Mouse (Mus musculus): Measurements from ENCODE around the gene Arhgap5. TPM values are rescaled to one million over a fixed set of nuclear protein-coding genes. Genes with fewer than 3 reads are reported as not detected.
"Not testable (repeated sequence)": the region's sequence is repeated elsewhere in the genome, so short reads cannot be mapped to it uniquely, and the experiment has no call there.

Gene Arhgap5
- polyA plus RNA-seq, 1 experiment from 2014 or later, result 46.0 TPM

GRCm38 (mm10) chr12:52565654-52566053 lies 61.9 kb downstream of the Arhgap5 start:
- H3K27ac ChIP-seq (replicated peaks; ENCODE audit: low read depth, low read length), result no peak overlapping the region
- no peaks in the 10 kb centered on the region for H3K9me3 ChIP-seq (ENCODE audit: control insufficient read depth, low read length)
- H3K27me3 ChIP-seq (ENCODE audit: control insufficient read depth, insufficient read depth, low read length), result no peaks in the 10 kb centered on the region
- ATAC-seq (ENCODE audit: low FRiP score, low TSS enrichment) (no peak), DNase-seq (no peak)
- H3K9ac ChIP-seq (replicated peaks; ENCODE audit: low read length), result no peak overlapping the region
- H3K4me1 ChIP-seq (ENCODE audit: control insufficient read depth, insufficient read depth, low read length), result no peaks in the 10 kb centered on the region
- peaks cover 15% of the 10 kb centered on the region for H3K36me3 ChIP-seq (ENCODE audit: control insufficient read depth, insufficient read depth, low read length)
- H3K4me2 ChIP-seq (ENCODE audit: low read length), result no peak overlapping the region
- 98% methylated on average over 5 of the region's 5 CpGs for WGBS
- no peak overlapping the region for H3K4me3 ChIP-seq (replicated peaks; ENCODE audit: low read depth, low read length)

GRCm38 (mm10) chr12:52573371-52573770 lies 69.6 kb downstream of the Arhgap5 start:
- ATAC-seq (ENCODE audit: low FRiP score, low TSS enrichment) (no peak), DNase-seq (no peak)
- Histone ChIP-seq H3K4me1 (ENCODE audit: control insufficient read depth, insufficient read depth, low read length) (no peaks in the 10 kb centered on the region), H3K27me3 (ENCODE audit: control insufficient read depth, insufficient read depth, low read length) (no peaks in the 10 kb centered on the region), H3K4me2 (ENCODE audit: low read length) (no peak overlapping the region), H3K27ac (replicated peaks; ENCODE audit: low read depth, low read length) (no peak overlapping the region), H3K4me3 (replicated peaks; ENCODE audit: low read depth, low read length) (no peak overlapping the region), H3K36me3 (ENCODE audit: control insufficient read depth, insufficient read depth, low read length) (no peaks in the 10 kb centered on the region), H3K9me3 (ENCODE audit: control insufficient read depth, low read length) (peaks cover 5% of the 10 kb centered on the region; the same call in 1 of the 2 replicates), H3K9ac (replicated peaks; ENCODE audit: low read length) (no peak overlapping the region)
- 94% methylated on average over 2 of the region's 2 CpGs for whole genome bisulfite sequencing

- 91% methylated on average over 2 of the region's 2 CpGs for WGBS
- H3K4me1 ChIP-seq (ENCODE audit: control insufficient read depth, insufficient read depth, low read length); H3K9me3 ChIP-seq (ENCODE audit: control insufficient read depth, low read length); H3K27me3 ChIP-seq (ENCODE audit: control insufficient read depth, insufficient read depth, low read length); DNase-seq; H3K4me3 ChIP-seq (replicated peaks; ENCODE audit: low read depth, low read length); H3K9ac ChIP-seq (replicated peaks; ENCODE audit: low read length); H3K4me2 ChIP-seq (ENCODE audit: low read length); H3K27ac ChIP-seq (replicated peaks; ENCODE audit: low read depth, low read length); H3K36me3 ChIP-seq (ENCODE audit: control insufficient read depth, insufficient read depth, low read length); ATAC-seq (ENCODE audit: low FRiP score, low TSS enrichment): not testable (repeated sequence)
These were observed 82.7 kb downstream of the Arhgap5 start for GRCm38 (mm10) chr12:52586466-52586865.

GRCm38 (mm10) chr12:52587473-52588010 lies 83.8 kb downstream of the Arhgap5 start:
- 80% methylated on average over 2 of the region's 2 CpGs for WGBS
- ATAC-seq (ENCODE audit: low FRiP score, low TSS enrichment) (no peak), DNase-seq (peak; percentile 19)
- Histone ChIP-seq H3K27me3 (ENCODE audit: control insufficient read depth, insufficient read depth, low read length) (no peaks in the 10 kb centered on the region), H3K9ac (replicated peaks; ENCODE audit: low read length) (no peak overlapping the region), H3K36me3 (ENCODE audit: control insufficient read depth, insufficient read depth, low read length) (no peaks in the 10 kb centered on the region), H3K4me2 (ENCODE audit: low read length) (no peak overlapping the region), H3K27ac (replicated peaks; ENCODE audit: low read depth, low read length) (no peak overlapping the region), H3K4me1 (ENCODE audit: control insufficient read depth, insufficient read depth, low read length) (no peaks in the 10 kb centered on the region), H3K4me3 (replicated peaks; ENCODE audit: low read depth, low read length) (no peak overlapping the region), H3K9me3 (ENCODE audit: control insufficient read depth, low read length) (no peaks in the 10 kb centered on the region)

GRCm38 (mm10) chr12:52595389-52596185 lies 91.8 kb downstream of the Arhgap5 start:
- H3K4me3 ChIP-seq (replicated peaks; ENCODE audit: low read depth, low read length), result no peak overlapping the region
- H3K9ac ChIP-seq (replicated peaks; ENCODE audit: low read length), result no peak overlapping the region
- no peak overlapping the region for H3K27ac ChIP-seq (replicated peaks; ENCODE audit: low read depth, low read length)
- H3K27me3 ChIP-seq (ENCODE audit: control insufficient read depth, insufficient read depth, low read length), result no peaks in the 10 kb centered on the region
- no peaks in the 10 kb centered on the region for H3K36me3 ChIP-seq (ENCODE audit: control insufficient read depth, insufficient read depth, low read length)
- ATAC-seq (ENCODE audit: low FRiP score, low TSS enrichment), result no peak
- H3K4me2 ChIP-seq (ENCODE audit: low read length), result no peak overlapping the region
- DNase-seq, result no peak
- no peaks in the 10 kb centered on the region for H3K4me1 ChIP-seq (ENCODE audit: control insufficient read depth, insufficient read depth, low read length)
- 89% methylated on average over 7 of the region's 7 CpGs for WGBS
- no peaks in the 10 kb centered on the region for H3K9me3 ChIP-seq (ENCODE audit: control insufficient read depth, low read length)

GRCm38 (mm10) chr12:52602471-52602870 lies 98.7 kb downstream of the Arhgap5 start:
- Histone ChIP-seq H3K27ac (replicated peaks; ENCODE audit: low read depth, low read length) (peak overlapping the region; percentile 94; the same call in 1 of the 2 replicates), H3K4me1 (ENCODE audit: control insufficient read depth, insufficient read depth, low read length) (0 out of 2 replicates have a peak, but pooled peaks cover 10% of the 10 kb centered on the region), H3K9ac (replicated peaks; ENCODE audit: low read length) (peak overlapping the region; percentile 89), H3K36me3 (ENCODE audit: control insufficient read depth, insufficient read depth, low read length) (no peaks in the 10 kb centered on the region), H3K4me2 (ENCODE audit: low read length) (peak overlapping the region; percentile 69), H3K4me3 (replicated peaks; ENCODE audit: low read depth, low read length) (peak overlapping the region; percentile 91), H3K9me3 (ENCODE audit: control insufficient read depth, low read length) (no peaks in the 10 kb centered on the region), H3K27me3 (ENCODE audit: control insufficient read depth, insufficient read depth, low read length) (no peaks in the 10 kb centered on the region)
- ATAC-seq (ENCODE audit: low FRiP score, low TSS enrichment), result no peak
- peak; percentile 29 for DNase-seq
- WGBS, result 26% methylated on average over 2 of the region's 2 CpGs

- no peaks in the 10 kb centered on the region for H3K27me3 ChIP-seq (ENCODE audit: control insufficient read depth, insufficient read depth, low read length)
- H3K9ac ChIP-seq (replicated peaks; ENCODE audit: low read length), result peak overlapping the region; percentile 89
- peak overlapping the region; percentile 94 for H3K27ac ChIP-seq (replicated peaks; ENCODE audit: low read depth, low read length)
- H3K4me3 ChIP-seq (replicated peaks; ENCODE audit: low read depth, low read length), result peak overlapping the region; percentile 91
- no peaks in the 10 kb centered on the region for H3K36me3 ChIP-seq (ENCODE audit: control insufficient read depth, insufficient read depth, low read length)
- H3K4me1 ChIP-seq (ENCODE audit: control insufficient read depth, insufficient read depth, low read length), result 0 out of 2 replicates have a peak, but pooled peaks cover 10% of the 10 kb centered on the region
- DNase-seq, result peak; percentile 94
- WGBS, result under 1% methylated on average over 35 of the region's 35 CpGs
- peak; percentile 89 for ATAC-seq (ENCODE audit: low FRiP score, low TSS enrichment)
- peak overlapping the region; percentile 69 for H3K4me2 ChIP-seq (ENCODE audit: low read length)
- H3K9me3 ChIP-seq (ENCODE audit: control insufficient read depth, low read length), result no peaks in the 10 kb centered on the region
These were observed 99.3 kb downstream of the Arhgap5 start for GRCm38 (mm10) chr12:52602883-52603694.

- WGBS, result 0% methylated on average over 21 of the region's 21 CpGs
- no peaks in the 10 kb centered on the region for H3K27me3 ChIP-seq (ENCODE audit: control insufficient read depth, insufficient read depth, low read length)
- DNase-seq (peak; percentile 82), ATAC-seq (ENCODE audit: low FRiP score, low TSS enrichment) (peak; percentile 83)
- H3K27ac ChIP-seq (replicated peaks; ENCODE audit: low read depth, low read length), result peak overlapping the region; percentile 94
- H3K4me3 ChIP-seq (replicated peaks; ENCODE audit: low read depth, low read length), result peak overlapping the region; percentile 91
- H3K36me3 ChIP-seq (ENCODE audit: control insufficient read depth, insufficient read depth, low read length), result no peaks in the 10 kb centered on the region
- no peaks in the 10 kb centered on the region for H3K9me3 ChIP-seq (ENCODE audit: control insufficient read depth, low read length)
- 0 out of 2 replicates have a peak, but pooled peaks cover 10% of the 10 kb centered on the region for H3K4me1 ChIP-seq (ENCODE audit: control insufficient read depth, insufficient read depth, low read length)
- H3K4me2 ChIP-seq (ENCODE audit: low read length), result peak overlapping the region; percentile 69
- H3K9ac ChIP-seq (replicated peaks; ENCODE audit: low read length), result peak overlapping the region; percentile 89
These were observed 100.0 kb downstream of the Arhgap5 start for GRCm38 (mm10) chr12:52603695-52604255.
